ENCODE assay signal across 8 mouse cellular contexts in the genomic region with DNA sequence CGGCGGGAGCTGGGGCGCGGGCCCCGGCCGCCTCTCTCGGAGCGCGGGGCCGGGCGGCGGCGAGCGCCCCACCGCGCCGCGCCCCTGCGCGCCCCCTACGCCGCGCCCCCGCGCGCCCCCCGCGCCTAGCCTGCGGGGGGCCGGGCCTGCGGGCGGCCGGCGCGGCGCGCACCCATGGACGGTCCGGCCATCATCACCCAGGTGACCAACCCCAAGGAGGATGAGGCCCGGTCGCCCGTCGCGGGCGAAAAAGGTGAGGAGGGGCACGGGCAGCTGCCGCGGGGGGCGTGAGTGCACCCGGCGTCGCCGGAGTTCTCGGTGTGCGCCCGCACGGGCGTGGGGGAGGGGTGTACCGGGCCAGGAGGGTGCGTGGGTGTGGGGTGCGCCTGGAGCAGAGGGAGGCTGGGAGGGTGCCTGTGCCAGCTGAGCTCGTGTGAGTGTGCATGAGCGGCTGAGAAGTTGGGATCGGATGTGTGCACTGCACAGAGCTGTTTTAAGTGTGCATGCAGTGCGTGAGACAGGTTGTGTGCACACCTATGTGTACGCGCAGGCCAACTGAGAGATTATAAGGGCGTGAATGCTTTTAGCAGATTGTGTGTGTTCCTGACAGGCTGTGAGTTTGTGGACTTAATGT. TPM values are rescaled to one million over a fixed set of nuclear protein-coding genes. Genes with fewer than 3 reads are reported as not detected.
DNase-seq lines count a peak whose midpoint lies in the region; ATAC-seq and TF ChIP-seq lines count a peak whose summit lies in the region.

No protein-coding gene starts in this region.

- H3K4me3 ChIP-seq in erythroblast, embryonic 14.5 days (replicated peaks): peak overlapping the region; percentile 79
- H3K4me3 ChIP-seq in intestine, postnatal 0 days (ENCODE audit: low read depth, low read length): peak overlapping the region; percentile 68
- H3K4me3 ChIP-seq in midbrain, embryonic 10.5 days: peak overlapping the region; percentile 74
- H3K4me3 ChIP-seq in stomach, embryonic 15.5 days (replicated peaks): peak overlapping the region; percentile 75

- WGBS in intestine, postnatal 0 days: 2% methylated on average over 31 of the region's 68 CpGs
- WGBS in midbrain, embryonic 10.5 days: 7% methylated on average over 68 of the region's 68 CpGs
- 2% methylated on average over 52 of the region's 68 CpGs for WGBS in stomach, embryonic 15.5 days

- peak overlapping the region; percentile 77 for H3K9ac ChIP-seq in intestine, postnatal 0 days (ENCODE audit: low read depth, low read length)
- peak overlapping the region; percentile 79 for H3K9ac ChIP-seq in stomach, embryonic 15.5 days

- peaks cover 5% of the 10 kb centered on the region for H3K36me3 ChIP-seq in erythroblast, embryonic 14.5 days (ENCODE audit: control insufficient read depth)
- no peaks in the 10 kb centered on the region for H3K36me3 ChIP-seq in intestine, postnatal 0 days (ENCODE audit: control insufficient read depth, insufficient read depth)
- no peaks in the 10 kb centered on the region for H3K36me3 ChIP-seq in midbrain, embryonic 10.5 days
- H3K36me3 ChIP-seq in stomach, embryonic 15.5 days: no peaks in the 10 kb centered on the region; the same call in 1 of the 2 replicates

- ATAC-seq in erythroblast, adult 5-6 weeks (replicated peaks; ENCODE audit: low FRiP score, poor library complexity, severe bottlenecking): no peak
- ATAC-seq in intestine, postnatal 0 days: peak; percentile 26
- ATAC-seq in stomach, embryonic 15.5 days (ENCODE audit: insufficient read depth, low FRiP score, low read depth): peak; percentile 13; the same call in 1 of the 2 replicates

- peaks cover 37% of the 10 kb centered on the region for H3K4me1 ChIP-seq in erythroblast, embryonic 14.5 days (ENCODE audit: control insufficient read depth)
- H3K4me1 ChIP-seq in intestine, postnatal 0 days (replicated peaks; ENCODE audit: control insufficient read depth, insufficient read depth, low read length): peaks cover 7% of the 10 kb centered on the region; the same call in 1 of the 2 replicates
- peaks cover 44% of the 10 kb centered on the region for H3K4me1 ChIP-seq in midbrain, embryonic 10.5 days
- H3K4me1 ChIP-seq in stomach, embryonic 15.5 days: peaks cover 28% of the 10 kb centered on the region

- intact Hi-C loops in left cerebral cortex, postnatal 36 days (cut with DNase I): loop anchor here (2.0 to 10.0 kb wide), 4 partner anchors 50 to 418 kb away; a partner anchor contains a TSS

- DNase-seq in cerebellum, adult 18-20 months: peak; percentile 52 to 65
- DNase-seq in frontal cortex, postnatal 25 days (ENCODE audit: low spot score in 2 of 2): peak; percentile 58 to 66
- peak; percentile 72 to 83 for DNase-seq in left cerebral cortex, postnatal 36 days (ENCODE audit: low spot score in 2 of 2)
- DNase-seq in midbrain, embryonic 10.5 days (ENCODE audit: low spot score): peak; percentile 41

- no peaks in the 10 kb centered on the region for H3K9me3 ChIP-seq in erythroblast, embryonic 14.5 days (ENCODE audit: control insufficient read depth, low read length)
- no peaks in the 10 kb centered on the region for H3K9me3 ChIP-seq in intestine, postnatal 0 days (ENCODE audit: control insufficient read depth)
- no peaks in the 10 kb centered on the region for H3K9me3 ChIP-seq in midbrain, embryonic 10.5 days (replicated peaks)
- no peaks in the 10 kb centered on the region for H3K9me3 ChIP-seq in stomach, embryonic 15.5 days

- H3K27me3 ChIP-seq in erythroblast, embryonic 14.5 days (ENCODE audit: control insufficient read depth): peaks cover 16% of the 10 kb centered on the region
- no peaks in the 10 kb centered on the region for H3K27me3 ChIP-seq in intestine, postnatal 0 days (replicated peaks; ENCODE audit: control insufficient read depth, insufficient read depth, low read length)
- peaks cover 41% of the 10 kb centered on the region for H3K27me3 ChIP-seq in midbrain, embryonic 10.5 days (ENCODE audit: low read depth, poor library complexity, severe bottlenecking)
- no peaks in the 10 kb centered on the region for H3K27me3 ChIP-seq in stomach, embryonic 15.5 days (replicated peaks)

- H3K4me2 ChIP-seq in intestine, postnatal 0 days (replicated peaks; ENCODE audit: low read depth): peak overlapping the region; percentile 79
- peak overlapping the region; percentile 90 for H3K4me2 ChIP-seq in stomach, embryonic 15.5 days

- no peak for TF ChIP-seq CTCF in intestine, postnatal 0 days (IDR thresholded peaks at IDR 0.05; ENCODE audit: low read depth)

- peak overlapping the region; percentile 91 for H3K27ac ChIP-seq in intestine, postnatal 0 days (ENCODE audit: low read depth, low read length)
- peak overlapping the region; percentile 87 for H3K27ac ChIP-seq in midbrain, embryonic 10.5 days (replicated peaks)
- H3K27ac ChIP-seq in stomach, embryonic 15.5 days: peak overlapping the region; percentile 92

RNA-seq across cellular contexts. Expression of a gene that starts 0.6 kb away (rescaled TPM):
- polyA plus RNA-seq in erythroblast, embryonic 14.5 days (2012): 0.14 and 0.23 TPM in 2 replicates
- 4.0 and 5.2 TPM in 2 replicates for total RNA-seq in erythroblast, adult 5-6 weeks (2015; ENCODE audit: low replicate concordance)
- total RNA-seq in erythroblast, adult 5-6 weeks (2017; ENCODE audit: low replicate concordance): 2.1 and 2.5 TPM in 2 replicates
- 17.0 and 20.7 TPM in 2 replicates for polyA plus RNA-seq in intestine, postnatal 0 days (2015; fragmentation: Nextera tagmentation; extraction: Ambion mirVana)
- total RNA-seq in left cerebral cortex, postnatal 36 days (2021): 10 to 100 TPM; 34.4 to 38.3 TPM
- 6.2 and 6.6 TPM in 2 replicates for polyA plus RNA-seq in midbrain, embryonic 10.5 days (2016; fragmentation: Nextera tagmentation; extraction: Ambion mirVana)
- 16.7 and 17.4 TPM in 2 replicates for polyA plus RNA-seq in stomach, embryonic 15.5 days (2015; fragmentation: Nextera tagmentation; extraction: Ambion mirVana)
